Mouse (Mus musculus): ENCODE results near the gene Psmf1.

Psmf1 gene

GRCm38 (mm10) chr2:151733151-151733865, 10.7 kb downstream of the Psmf1 start:
- no peak for DNase-seq (ENCODE audit: low spot score)

- no peak for DNase-seq (ENCODE audit: low spot score)
Measured at GRCm38 (mm10) chr2:151724094-151724493, 19.9 kb downstream of the Psmf1 start.

- no peak for DNase-seq (ENCODE audit: low spot score)
Measured at GRCm38 (mm10) chr2:151716318-151717055, 27.5 kb downstream of the Psmf1 start.

GRCm38 (mm10) chr2:151715526-151715925, 28.5 kb downstream of the Psmf1 start:
- no peak for DNase-seq (ENCODE audit: low spot score)

- no peak for DNase-seq (ENCODE audit: low spot score)
Measured at GRCm38 (mm10) chr2:151712647-151713046, 31.3 kb downstream of the Psmf1 start.

- no peak for DNase-seq (ENCODE audit: low spot score)
Measured at GRCm38 (mm10) chr2:151702851-151703190, 41.2 kb downstream of the Psmf1 start.

GRCm38 (mm10) chr2:151702146-151702850, 41.7 kb downstream of the Psmf1 start:
- no peak for DNase-seq (ENCODE audit: low spot score)

GRCm38 (mm10) chr2:151701231-151702145, 42.5 kb downstream of the Psmf1 start, which contains the start of gene Tmem74b:
Gene Tmem74b, plus strand, starts transcription at chr2:151702008.
- no peak for DNase-seq (ENCODE audit: low spot score)

GRCm38 (mm10) chr2:151682976-151683375, 61.0 kb downstream of the Psmf1 start:
- DNase-seq (ENCODE audit: low spot score), result no peak

GRCm38 (mm10) chr2:151682357-151682756, 61.6 kb downstream of the Psmf1 start:
- no peak for DNase-seq (ENCODE audit: low spot score)

GRCm38 (mm10) chr2:151676234-151676633, 67.8 kb downstream of the Psmf1 start:
- no peak for DNase-seq (ENCODE audit: low spot score)

- no peak for DNase-seq (ENCODE audit: low spot score)
Measured at GRCm38 (mm10) chr2:151670968-151671329, 73.0 kb downstream of the Psmf1 start.

- no peak for DNase-seq (ENCODE audit: low spot score)
Measured at GRCm38 (mm10) chr2:151670026-151670967, 73.7 kb downstream of the Psmf1 start.

- DNase-seq (ENCODE audit: low spot score), result no peak
Measured at GRCm38 (mm10) chr2:151668433-151668832, 75.6 kb downstream of the Psmf1 start, which contains the start of gene Rad21l. Gene Rad21l, minus strand, starts transcription at chr2:151668533.
